Mouse (Mus musculus): ENCODE results near the gene Slc28a3.

Gene Slc28a3

DNA sequence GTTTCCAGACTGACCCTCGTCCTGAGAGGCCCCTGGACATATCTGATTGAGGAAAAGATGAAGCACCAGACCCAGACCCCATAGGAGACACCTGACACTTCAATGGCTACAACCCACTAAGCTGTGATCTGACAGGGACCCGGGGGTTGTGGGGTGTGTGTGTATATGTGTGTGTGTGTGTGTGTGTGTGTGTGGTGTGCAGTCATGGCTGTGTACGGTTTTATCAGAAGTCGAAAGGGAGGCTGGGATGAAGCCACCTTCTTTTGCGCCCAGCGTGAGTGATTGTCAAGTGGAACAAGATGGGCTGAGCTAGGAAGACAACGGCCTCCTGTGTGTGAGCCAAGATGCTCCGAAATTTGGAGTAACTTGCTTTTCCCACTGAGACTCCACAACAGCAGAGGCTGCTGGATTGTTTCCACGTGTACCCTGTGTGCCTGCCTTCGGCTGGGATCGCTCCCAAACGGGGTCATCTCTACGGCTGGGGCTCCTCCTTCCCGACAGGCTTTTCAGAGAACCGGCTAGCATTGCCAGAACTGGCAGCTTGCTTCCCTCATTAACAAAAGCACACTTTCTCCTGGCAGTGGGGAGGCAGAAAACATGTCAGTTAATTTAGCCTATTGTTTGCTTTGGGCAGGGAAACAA lies 50.1 kb downstream of the Slc28a3 start:
- peak; percentile 34 for DNase-seq (ENCODE audit: low read depth, low spot score)

GRCm38 (mm10) chr13:58558216-58558615 lies 52.5 kb downstream of the Slc28a3 start:
- DNase-seq (ENCODE audit: low read depth, low spot score): peak; percentile 61

- no peak for DNase-seq (ENCODE audit: low read depth, low spot score)
Observed at GRCm38 (mm10) chr13:58556018-58556417, 54.7 kb downstream of the Slc28a3 start.

GRCm38 (mm10) chr13:58555561-58555960 lies 55.1 kb downstream of the Slc28a3 start:
- DNase-seq (ENCODE audit: low read depth, low spot score): no peak

GRCm38 (mm10) chr13:58551924-58552323 lies 58.8 kb downstream of the Slc28a3 start:
- DNase-seq (ENCODE audit: low read depth, low spot score): no peak

GRCm38 (mm10) chr13:58547570-58547969 lies 63.1 kb downstream of the Slc28a3 start:
- peak; percentile 71 for DNase-seq (ENCODE audit: low read depth, low spot score)

- peak; percentile 84 for DNase-seq (ENCODE audit: low read depth, low spot score)
Observed at GRCm38 (mm10) chr13:58543688-58544408, 66.8 kb downstream of the Slc28a3 start.

- no peak for DNase-seq (ENCODE audit: low read depth, low spot score)
Observed at GRCm38 (mm10) chr13:58543066-58543465, 67.6 kb downstream of the Slc28a3 start.

DNA sequence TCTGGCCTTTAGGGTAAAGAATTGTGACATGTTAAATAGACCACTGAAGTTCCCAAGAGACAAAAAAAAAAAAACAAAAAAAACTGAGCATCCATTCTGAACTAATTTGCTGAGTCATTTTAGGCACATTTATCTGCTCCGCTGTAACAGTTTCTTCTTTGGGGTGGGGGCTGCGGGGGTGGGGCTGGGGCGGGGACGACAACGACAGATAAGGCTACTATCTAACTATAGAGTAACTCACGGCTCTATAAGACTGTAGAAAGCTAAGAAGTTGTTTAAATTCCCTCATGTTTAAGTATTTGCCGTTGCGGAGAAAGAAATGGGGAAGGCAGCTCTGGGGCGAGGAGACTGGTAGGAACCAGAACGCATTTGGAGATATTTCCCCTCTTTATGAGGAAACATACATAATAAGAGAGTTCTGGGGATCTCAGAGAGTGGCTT lies 68.1 kb downstream of the Slc28a3 start:
- DNase-seq (ENCODE audit: low read depth, low spot score): no peak

GRCm38 (mm10) chr13:58542167-58542566 lies 68.5 kb downstream of the Slc28a3 start:
- DNase-seq (ENCODE audit: low read depth, low spot score): no peak

GRCm38 (mm10) chr13:58541620-58542019 lies 69.1 kb downstream of the Slc28a3 start:
- no peak for DNase-seq (ENCODE audit: low read depth, low spot score)

DNA sequence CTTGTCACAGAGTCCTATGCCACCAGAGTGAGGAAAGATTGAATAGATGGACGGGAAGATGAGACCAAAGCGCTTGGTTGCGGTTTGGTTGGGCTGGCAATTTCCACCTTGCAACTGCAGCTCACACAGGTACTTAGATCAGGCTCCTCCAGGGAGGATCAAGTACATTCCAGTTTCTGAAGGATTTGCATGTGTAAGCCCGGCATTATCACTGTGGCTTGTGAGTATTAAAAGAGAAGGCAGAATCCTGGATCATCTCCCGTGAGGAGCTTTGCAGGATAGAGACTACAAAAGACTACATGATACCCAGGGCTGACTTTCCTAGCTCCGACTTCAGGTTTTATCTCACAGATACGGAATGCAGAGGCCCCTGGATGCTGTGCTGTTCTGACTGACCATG lies 71.7 kb downstream of the Slc28a3 start:
- no peak for DNase-seq (ENCODE audit: low read depth, low spot score)

DNA sequence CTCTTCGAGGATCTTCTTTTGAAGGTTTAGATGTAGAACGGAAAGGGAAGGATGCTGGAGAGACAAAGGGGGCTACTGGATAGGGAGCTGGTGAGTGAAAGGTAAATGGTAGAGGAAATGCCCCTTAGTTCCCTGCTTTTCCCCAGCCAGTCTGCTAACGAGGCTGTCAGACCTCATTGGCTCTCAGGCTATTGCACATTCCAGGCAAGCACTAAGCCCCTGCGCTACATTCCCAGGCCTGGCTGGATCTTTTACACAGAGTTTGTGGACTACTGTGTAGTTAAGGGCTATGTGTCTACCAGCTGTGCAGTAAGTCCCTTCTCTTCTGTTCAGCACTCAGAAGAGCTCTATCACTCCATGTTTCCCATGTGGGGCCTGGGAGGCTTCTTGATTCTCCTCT lies 72.3 kb downstream of the Slc28a3 start:
- no peak for DNase-seq (ENCODE audit: low read depth, low spot score)

- DNase-seq (ENCODE audit: low read depth, low spot score): no peak
Observed at GRCm38 (mm10) chr13:58537916-58538233, 72.8 kb downstream of the Slc28a3 start.

DNA sequence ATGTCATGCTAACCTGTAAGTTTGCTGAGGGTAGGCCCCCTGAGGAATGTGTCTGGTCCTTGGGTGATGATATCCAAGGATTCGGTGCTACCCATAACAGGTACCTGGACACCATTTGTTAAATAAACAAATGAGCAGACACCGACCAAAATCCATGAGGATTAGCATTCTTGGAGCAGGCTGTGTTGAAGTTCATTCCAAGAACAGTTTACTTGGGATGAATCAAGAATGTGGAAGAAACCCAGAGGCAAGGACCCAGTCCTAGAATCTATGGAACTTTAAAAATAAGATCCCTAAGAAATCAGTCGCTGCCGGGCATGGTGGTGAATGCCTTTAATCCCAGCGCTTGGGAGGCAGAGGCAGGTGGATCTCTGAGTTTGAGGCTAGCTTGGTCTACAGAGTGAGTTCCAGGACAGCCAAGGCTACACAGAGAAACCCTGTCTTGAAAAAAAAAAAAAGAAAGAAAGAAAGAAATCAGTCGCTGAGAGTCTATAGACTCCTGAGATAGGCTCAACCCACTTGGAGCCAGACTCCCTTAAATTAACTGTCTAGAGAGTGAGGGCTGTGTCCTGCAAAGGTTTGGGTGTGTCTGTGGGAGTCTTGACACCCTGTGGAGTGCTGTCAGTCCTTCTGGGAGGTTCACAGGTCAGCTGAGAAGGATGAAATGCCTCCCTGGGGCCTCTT lies 73.3 kb downstream of the Slc28a3 start:
- DNase-seq (ENCODE audit: low read depth, low spot score): no peak

GRCm38 (mm10) chr13:58536466-58537231 lies 74.0 kb downstream of the Slc28a3 start:
- DNase-seq (ENCODE audit: low read depth, low spot score): no peak

- no peak for DNase-seq (ENCODE audit: low read depth, low spot score)
Observed at GRCm38 (mm10) chr13:58535321-58535720, 75.4 kb downstream of the Slc28a3 start.

DNA sequence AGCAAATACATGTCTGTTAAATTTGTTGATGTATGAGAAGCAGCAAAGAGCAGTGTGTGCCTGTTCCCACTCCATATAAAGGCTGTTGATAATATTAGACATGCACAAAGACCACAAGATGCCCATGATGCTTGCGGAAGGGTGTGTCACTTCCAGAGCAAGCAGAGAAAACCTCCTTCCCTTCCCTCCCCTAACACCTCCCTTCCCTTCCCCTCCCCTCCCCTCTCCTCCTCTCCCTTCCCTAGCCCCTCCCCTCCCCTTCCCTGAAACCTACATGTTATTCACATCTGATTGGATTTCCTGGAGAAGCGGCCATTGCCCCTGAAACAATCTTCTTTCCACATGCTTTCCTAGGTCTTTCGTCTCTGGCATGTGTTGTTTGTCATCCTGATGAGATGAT lies 75.8 kb downstream of the Slc28a3 start:
- DNase-seq (ENCODE audit: low read depth, low spot score): no peak

DNA sequence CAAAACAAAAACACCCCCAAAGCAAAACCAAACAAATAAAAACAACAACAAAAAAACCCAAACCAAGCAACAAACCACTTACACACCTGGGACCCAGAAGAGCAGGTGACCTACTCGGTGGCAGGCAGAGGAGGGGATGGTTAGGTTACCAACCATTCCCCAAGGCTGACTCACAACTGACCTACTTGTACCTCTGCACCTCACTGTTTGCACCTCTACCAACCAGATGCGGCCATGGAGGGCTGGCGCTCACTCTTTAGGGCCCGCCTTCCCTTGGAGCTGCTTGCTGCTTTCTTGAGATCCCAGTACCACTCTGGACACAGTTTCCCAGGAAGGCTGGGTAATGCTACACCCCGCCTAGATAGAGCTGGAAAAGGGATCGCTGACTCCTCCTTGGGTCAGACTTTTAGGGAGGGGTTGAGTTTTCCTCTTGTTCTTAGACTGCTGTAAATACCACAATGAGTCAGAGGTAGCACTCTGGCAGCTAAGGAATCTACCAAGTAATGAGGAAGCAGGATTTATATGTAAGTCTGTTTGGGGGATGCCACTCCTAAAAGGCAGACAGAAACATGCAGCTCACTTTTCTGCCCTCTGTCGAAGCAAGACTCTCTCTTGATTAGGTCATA lies 76.3 kb downstream of the Slc28a3 start:
- no peak for DNase-seq (ENCODE audit: low read depth, low spot score)

- no peak for DNase-seq (ENCODE audit: low read depth, low spot score)
Observed at GRCm38 (mm10) chr13:58524581-58524980, 86.1 kb downstream of the Slc28a3 start.

DNA sequence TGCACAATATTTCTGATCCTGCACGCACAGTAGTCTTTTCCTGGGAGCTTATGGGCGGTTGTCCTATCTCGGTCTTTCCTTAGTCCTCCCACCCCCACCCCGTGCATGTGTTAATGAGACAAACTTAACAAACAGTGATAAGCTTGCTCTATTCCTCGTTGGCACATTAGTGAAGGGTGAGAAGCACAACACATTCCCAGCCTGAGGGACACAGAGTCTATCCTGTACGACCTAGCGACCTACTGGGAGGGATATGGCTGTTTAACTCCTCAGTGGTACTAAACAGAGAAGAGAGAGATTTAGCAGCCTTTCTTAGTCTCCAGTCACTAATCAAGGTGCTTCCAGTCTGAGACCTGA lies 86.9 kb downstream of the Slc28a3 start:
- no peak for DNase-seq (ENCODE audit: low read depth, low spot score)
